Mouse (Mus musculus): ENCODE data around the gene Gzmb. TPM values are rescaled to one million over a fixed set of nuclear protein-coding genes. Genes with fewer than 3 reads are reported as not detected.
"Not testable (repeated sequence)": the region's sequence is repeated elsewhere in the genome, so short reads cannot be mapped to it uniquely, and the experiment has no call there.

Gzmb gene
- polyA plus RNA-seq, 1 experiment, result 1.9 TPM

DNA sequence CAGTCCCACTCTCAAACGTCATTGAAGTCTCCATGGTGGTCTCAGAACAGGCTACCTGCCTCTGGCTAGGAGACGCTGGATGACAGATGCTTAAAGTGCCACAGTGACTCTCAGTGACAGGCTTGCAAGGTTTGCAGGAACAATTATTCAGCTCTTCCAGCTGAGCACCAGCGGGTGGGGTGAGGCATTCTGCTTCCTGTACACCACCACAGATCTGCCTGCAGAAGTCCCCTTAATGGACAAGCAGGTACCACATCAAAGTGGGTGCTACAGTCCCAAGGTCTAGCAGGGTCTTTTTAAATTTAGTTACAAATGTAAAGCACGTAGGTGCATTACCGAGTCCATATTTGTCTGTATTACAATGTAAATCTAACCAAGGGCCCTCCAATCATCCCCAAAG is 25.7 kb upstream of the Gzmb start:
- WGBS, result 62% methylated on average over 5 of the region's 5 CpGs
- no peak overlapping the region for H3K4me3 ChIP-seq (replicated peaks; ENCODE audit: extremely low read depth, low read depth, low read length)
- H3K4me1 ChIP-seq (ENCODE audit: control insufficient read depth, insufficient read depth, low read length), result no peaks in the 10 kb centered on the region
- TF ChIP-seq CTCF (IDR thresholded peaks at IDR 0.05; ENCODE audit: insufficient read depth, low read length) (no peak), POLR2A (IDR thresholded peaks at IDR 0.05; ENCODE audit: borderline replicate concordance, extremely low read depth, low read depth, low read length) (no peak)
- no peak for DNase-seq

DNA sequence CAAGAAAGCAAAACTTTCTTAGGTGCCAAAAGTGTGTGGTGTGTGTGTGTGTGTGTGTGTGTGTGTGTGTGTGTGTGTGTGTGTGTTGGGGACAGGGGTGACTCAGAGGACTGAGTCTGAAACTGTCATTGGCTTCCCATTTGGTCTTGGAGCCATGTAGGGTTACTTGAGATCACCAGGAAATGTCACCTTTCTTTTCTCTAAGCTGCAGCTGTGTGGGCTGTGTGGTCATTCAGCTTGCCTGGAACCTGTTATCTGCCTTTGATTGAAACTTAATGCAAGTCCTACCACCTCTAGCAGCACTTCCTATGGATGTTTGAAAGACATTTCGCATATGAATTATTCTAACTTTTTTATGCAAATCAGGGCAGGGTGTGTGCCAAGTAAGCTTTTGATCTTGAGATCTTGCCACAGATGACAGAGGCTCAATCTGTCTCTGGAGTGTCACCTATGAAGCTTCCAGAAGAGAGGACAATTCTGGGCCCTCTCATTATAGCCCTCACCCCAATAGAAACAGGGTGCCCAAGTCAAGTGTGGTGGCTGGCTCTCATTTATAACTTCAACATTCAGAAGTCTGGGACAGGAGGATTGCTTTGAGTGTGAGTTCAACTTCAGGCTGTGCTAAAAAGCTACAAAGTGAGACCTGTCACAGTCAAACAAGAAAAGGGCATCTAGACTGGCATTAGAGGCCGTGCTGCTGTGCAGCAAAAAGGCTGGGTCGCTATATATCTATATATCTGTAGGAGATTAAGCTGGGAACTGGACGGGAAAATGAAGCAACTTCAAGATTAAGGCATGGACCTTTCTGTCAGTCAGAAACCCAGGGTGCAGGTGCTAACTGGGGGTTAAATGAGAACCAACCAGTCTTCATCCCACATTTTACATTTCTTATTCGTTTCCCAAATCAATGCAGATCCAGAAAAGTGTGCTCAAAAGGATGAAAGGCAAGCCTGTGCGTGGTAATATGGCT is 22.6 kb upstream of the Gzmb start:
- Histone ChIP-seq H3K4me3 (replicated peaks; ENCODE audit: extremely low read depth, low read depth, low read length) (no peak overlapping the region), H3K4me1 (ENCODE audit: control insufficient read depth, insufficient read depth, low read length) (no peaks in the 10 kb centered on the region)
- TF ChIP-seq POLR2A (IDR thresholded peaks at IDR 0.05; ENCODE audit: borderline replicate concordance, extremely low read depth, low read depth, low read length) (no peak), CTCF (IDR thresholded peaks at IDR 0.05; ENCODE audit: insufficient read depth, low read length) (no peak)
- DNase-seq, result no peak
- 82% methylated on average over 6 of the region's 6 CpGs for WGBS

- TF ChIP-seq POLR2A (IDR thresholded peaks at IDR 0.05; ENCODE audit: borderline replicate concordance, extremely low read depth, low read depth, low read length) (no peak), CTCF (IDR thresholded peaks at IDR 0.05; ENCODE audit: insufficient read depth, low read length) (no peak)
- DNase-seq, result no peak
- H3K4me1 ChIP-seq (ENCODE audit: control insufficient read depth, insufficient read depth, low read length), result no peaks in the 10 kb centered on the region
- 76% methylated on average over 1 of the region's 1 CpGs for WGBS
- H3K4me3 ChIP-seq (replicated peaks; ENCODE audit: extremely low read depth, low read depth, low read length), result no peak overlapping the region
Observed at GRCm38 (mm10) chr14:56283816-56284215, 21.8 kb upstream of the Gzmb start.

DNA sequence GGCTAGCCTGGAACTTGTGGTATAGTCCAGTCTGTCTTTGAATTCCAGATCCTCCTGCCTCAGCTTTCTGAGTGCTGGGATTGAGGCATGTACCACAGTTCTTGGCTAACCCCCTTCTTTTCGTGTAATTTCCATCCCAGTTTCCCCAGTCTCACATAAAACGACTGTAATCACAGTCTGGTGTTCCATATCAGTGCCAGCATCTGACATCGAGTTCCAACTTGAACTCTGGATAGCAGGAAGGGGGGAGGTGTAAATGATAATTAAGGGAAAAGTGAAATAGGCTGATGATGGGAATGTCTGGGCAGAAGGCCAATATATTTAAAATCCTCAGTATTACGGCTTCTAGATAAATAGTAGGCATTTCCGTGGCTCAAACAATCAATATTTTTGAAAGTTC is 19.0 kb upstream of the Gzmb start:
- H3K4me3 ChIP-seq (replicated peaks; ENCODE audit: extremely low read depth, low read depth, low read length), result no peak overlapping the region
- 43% methylated on average over 5 of the region's 5 CpGs for WGBS
- H3K4me1 ChIP-seq (ENCODE audit: control insufficient read depth, insufficient read depth, low read length), result no peaks in the 10 kb centered on the region
- no peak for DNase-seq
- TF ChIP-seq POLR2A (IDR thresholded peaks at IDR 0.05; ENCODE audit: borderline replicate concordance, extremely low read depth, low read depth, low read length) (no peak), CTCF (IDR thresholded peaks at IDR 0.05; ENCODE audit: insufficient read depth, low read length) (no peak)

DNA sequence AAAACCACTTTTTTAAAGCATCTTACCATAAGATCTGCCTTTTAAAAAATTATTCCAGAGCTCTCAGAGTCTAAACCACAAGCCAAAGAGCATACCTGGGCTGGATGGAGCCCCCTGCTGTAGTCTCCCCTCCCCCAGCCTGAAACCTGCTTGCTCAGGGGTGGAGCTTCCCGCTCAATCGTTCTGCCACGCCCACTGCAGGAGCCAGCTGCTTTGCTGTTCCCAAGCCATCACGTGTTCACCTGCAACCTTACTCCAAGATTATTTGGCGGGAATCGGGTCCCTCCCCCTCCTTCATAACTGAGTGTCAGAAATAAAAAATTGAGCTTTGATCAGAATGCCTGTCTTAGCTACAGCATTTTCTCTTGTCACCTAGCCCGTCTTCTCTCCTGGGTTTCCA is 16.6 kb upstream of the Gzmb start:
- H3K4me3 ChIP-seq (replicated peaks; ENCODE audit: extremely low read depth, low read depth, low read length); DNase-seq; H3K4me1 ChIP-seq (ENCODE audit: control insufficient read depth, insufficient read depth, low read length): not testable (repeated sequence)
- 40% methylated on average over 7 of the region's 7 CpGs for WGBS

GRCm38 (mm10) chr14:56276096-56276495 is 14.0 kb upstream of the Gzmb start:
- not testable (repeated sequence) for H3K4me1 ChIP-seq (ENCODE audit: control insufficient read depth, insufficient read depth, low read length); H3K4me3 ChIP-seq (replicated peaks; ENCODE audit: extremely low read depth, low read depth, low read length); DNase-seq
- WGBS, result 64% methylated on average over 7 of the region's 7 CpGs

DNA sequence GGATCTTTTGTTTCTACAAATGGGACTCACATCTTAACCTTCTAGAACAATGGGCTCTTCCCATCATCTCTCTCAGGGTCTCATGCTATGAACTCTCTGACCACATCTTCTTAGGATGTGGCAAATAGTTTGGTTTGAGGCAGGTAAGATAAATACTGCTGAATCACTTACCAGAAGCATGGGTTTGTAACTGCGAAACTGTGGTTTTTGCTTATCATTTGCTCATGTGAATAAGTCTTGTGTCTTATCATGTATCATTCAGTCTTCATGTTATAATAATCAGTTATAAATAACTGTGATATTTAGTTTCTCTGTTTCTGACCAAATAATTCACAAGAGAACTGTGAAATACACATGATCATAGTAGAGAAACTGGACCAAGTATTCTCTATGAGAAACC is 4.0 kb upstream of the Gzmb start:
- no peak for TF ChIP-seq CTCF (IDR thresholded peaks at IDR 0.05; ENCODE audit: insufficient read depth, low read length)
- Histone ChIP-seq H3K4me1 (ENCODE audit: control insufficient read depth, insufficient read depth, low read length) (no peaks in the 10 kb centered on the region), H3K4me3 (replicated peaks; ENCODE audit: extremely low read depth, low read depth, low read length) (no peak overlapping the region)
- WGBS, result 85% methylated on average over 1 of the region's 1 CpGs
- no peak for DNase-seq

- DNase-seq, result no peak
- TF ChIP-seq CTCF (IDR thresholded peaks at IDR 0.05; ENCODE audit: insufficient read depth, low read length) (no peak), POLR2A (IDR thresholded peaks at IDR 0.05; ENCODE audit: borderline replicate concordance, extremely low read depth, low read depth, low read length) (no peak)
- Histone ChIP-seq H3K4me3 (replicated peaks; ENCODE audit: extremely low read depth, low read depth, low read length) (no peak overlapping the region), H3K4me1 (ENCODE audit: control insufficient read depth, insufficient read depth, low read length) (no peaks in the 10 kb centered on the region)
Observed at GRCm38 (mm10) chr14:56240409-56240808, 21.7 kb downstream of the Gzmb start.

GRCm38 (mm10) chr14:56234556-56234955 is 27.5 kb downstream of the Gzmb start, which contains the start of gene Gzmc:
TSS of gene Gzmc (minus strand) at chr14:56234656.
- TF ChIP-seq CTCF (IDR thresholded peaks at IDR 0.05; ENCODE audit: insufficient read depth, low read length) (no peak), POLR2A (IDR thresholded peaks at IDR 0.05; ENCODE audit: borderline replicate concordance, extremely low read depth, low read depth, low read length) (no peak)
- H3K4me3 ChIP-seq (replicated peaks; ENCODE audit: extremely low read depth, low read depth, low read length), result no peak within 1 kb of the TSS
- WGBS, result 62% methylated on average over 2 of the region's 2 CpGs
- DNase-seq, result no peak
- H3K4me1 ChIP-seq (ENCODE audit: control insufficient read depth, insufficient read depth, low read length), result no peaks in the 10 kb centered on the region

- WGBS, result 83% methylated on average over 4 of the region's 4 CpGs
Observed at GRCm38 (mm10) chr14:56211317-56211716, 50.7 kb downstream of the Gzmb start, which contains the start of gene Gzmf. TSS of gene Gzmf (minus strand) at chr14:56211417.

More at GRCm38 (mm10) chr14:56211317-56211716, 50.7 kb downstream of the Gzmb start, which contains the start of gene Gzmf:
- H3K4me3 ChIP-seq (replicated peaks; ENCODE audit: extremely low read depth, low read depth, low read length), result no peak within 1 kb of the TSS
- TF ChIP-seq POLR2A (IDR thresholded peaks at IDR 0.05; ENCODE audit: borderline replicate concordance, extremely low read depth, low read depth, low read length), result no peak
- no peak for TF ChIP-seq CTCF (IDR thresholded peaks at IDR 0.05; ENCODE audit: insufficient read depth, low read length)
- no peaks in the 10 kb centered on the region for H3K4me1 ChIP-seq (ENCODE audit: control insufficient read depth, insufficient read depth, low read length)
- no peak for DNase-seq

Other genes with a start within 250 kb of the Gzmb start
- not detected in 2 replicates for gene Mcpt1, start 244.3 kb downstream of the Gzmb start, polyA plus RNA-seq (2012; rRNA removed)
- gene Mcpt9, start 231.8 kb downstream of the Gzmb start, polyA plus RNA-seq (2012; rRNA removed), result not detected in 2 replicates
- gene Mcpt2, start 220.2 kb downstream of the Gzmb start, polyA plus RNA-seq (2012; rRNA removed), result not detected in 2 replicates
- 1.5 and 1.8 TPM in 2 replicates for gene Mcpt4, start 199.9 kb downstream of the Gzmb start, polyA plus RNA-seq (2012; rRNA removed)
- not detected in 2 replicates for gene Mcpt8, start 177.0 kb downstream of the Gzmb start, polyA plus RNA-seq (2012; rRNA removed)
- 0.20 TPM in 1 of 2 replicates, not detected in the other for gene Ctsg, start 159.7 kb downstream of the Gzmb start, polyA plus RNA-seq (2012; rRNA removed)
- not detected in 2 replicates for gene Gzme, start 141.6 kb downstream of the Gzmb start, polyA plus RNA-seq (2012; rRNA removed)
- not detected in 2 replicates for gene Gzmd, start 129.7 kb downstream of the Gzmb start, polyA plus RNA-seq (2012; rRNA removed)
- gene Gzmg, start 102.7 kb downstream of the Gzmb start, polyA plus RNA-seq (2012; rRNA removed), result not detected in 2 replicates
- gene Gzmn, start 87.7 kb downstream of the Gzmb start, polyA plus RNA-seq (2012; rRNA removed), result not detected in 2 replicates
- not detected in 2 replicates for gene Gzmf, start 50.8 kb downstream of the Gzmb start, polyA plus RNA-seq (2012; rRNA removed)
- gene Gzmc, start 27.6 kb downstream of the Gzmb start, polyA plus RNA-seq (2012; rRNA removed), result not detected in 2 replicates
- gene Atp12a, start 102.8 kb upstream of the Gzmb start, polyA plus RNA-seq (2012; rRNA removed), result 0.04 and 0.22 TPM in 2 replicates
- gene Rnf17, start 140.3 kb upstream of the Gzmb start, polyA plus RNA-seq (2012; rRNA removed), result not detected in 2 replicates